Mouse (Mus musculus) limb, embryonic 15.5 days (tissue): ENCODE measurements around the gene 9930021J03Rik. TPM values are rescaled to one million over a fixed set of nuclear protein-coding genes. Genes with fewer than 3 reads are reported as not detected.

Experiments
- ATAC-seq: fragments of 200-750 bp; cut with Nextera tagmentation; 2 replicates; pipeline ENCODE4 v1.8.0; 2017; ENCODE audit warnings: low read depth, moderate TSS enrichment; ENCODE audit not compliant: insufficient number of reproducible peaks, low FRiP score, low TSS enrichment
- H3K27ac ChIP-seq: fragments of 300-500 bp; sonication (generic); 2 replicates; pipeline ENCODE4 v1.5.1; 2015; ENCODE audit warnings: moderate library complexity, mild to moderate bottlenecking, inconsistent platforms
- H3K27me3 ChIP-seq: fragments of 300-500 bp; sonication (generic); 2 replicates; pipeline ENCODE4 v1.6.1; 2015; ENCODE audit warnings: inconsistent platforms
- H3K36me3 ChIP-seq: fragments of 300-500 bp; sonication (generic); 2 replicates; pipeline ENCODE4 v1.6.1; 2015; ENCODE audit warnings: inconsistent platforms
- H3K4me1 ChIP-seq: fragments of 300-500 bp; sonication (generic); 2 replicates; pipeline ENCODE4 v1.6.1; 2015; ENCODE audit warnings: inconsistent platforms
- H3K4me2 ChIP-seq: fragments of 300-500 bp; sonication (generic); 2 replicates; pipeline ENCODE4 v1.6.1; 2015; ENCODE audit warnings: mild to moderate bottlenecking, inconsistent platforms
- H3K4me3 ChIP-seq: fragments of 300-500 bp; sonication (generic); 2 replicates; pipeline ENCODE4 v1.5.1; 2015; ENCODE audit warnings: mild to moderate bottlenecking, inconsistent platforms
- H3K9ac ChIP-seq: fragments of 300-500 bp; sonication (generic); 2 replicates; pipeline ENCODE4 v1.6.1; 2015; ENCODE audit warnings: inconsistent platforms
- H3K9me3 ChIP-seq: fragments of 300-500 bp; sonication (generic); 2 replicates; pipeline ENCODE4 v1.6.1; 2016; ENCODE audit warnings: inconsistent platforms
- WGBS: fragments of 180-500 bp; shearing (Covaris S2); methylation state at CpG from one replicate; pipeline ENCODE4 v1.1.7; 2015; 5-methylcytosine and 5-hydroxymethylcytosine counted together
- polyA plus RNA-seq: library from polyadenylated mRNA; unstranded; fragments of >200 nt; fragmentation: Nextera tagmentation; extraction: Ambion mirVana; gene quantifications from 2 replicates; pipeline ENCODE4 v1.2.1, GENCODE M21; 2015

Gene 9930021J03Rik
- polyA plus RNA-seq, 1 experiment from 2014 or later: 5.0 TPM

- no peaks in the 10 kb centered on the region for H3K36me3 ChIP-seq
Measured at GRCm38 (mm10) chr19:29830911-29831310, 25.1 kb upstream of the 9930021J03Rik start.

GRCm38 (mm10) chr19:29828558-29828957, 22.8 kb upstream of the 9930021J03Rik start:
- 82% methylated on average over 5 of the region's 5 CpGs for WGBS
- H3K27ac ChIP-seq: no peak overlapping the region
- H3K9ac ChIP-seq: no peak overlapping the region
- H3K4me2 ChIP-seq: no peak overlapping the region
- no peaks in the 10 kb centered on the region for H3K9me3 ChIP-seq
- no peaks in the 10 kb centered on the region for H3K4me1 ChIP-seq
- H3K4me3 ChIP-seq: no peak overlapping the region
- no peaks in the 10 kb centered on the region for H3K36me3 ChIP-seq
- no peaks in the 10 kb centered on the region for H3K27me3 ChIP-seq
- no peak for ATAC-seq

More at GRCm38 (mm10) chr19:29830911-29831310, 25.1 kb upstream of the 9930021J03Rik start:
- no peak for ATAC-seq
- no peak overlapping the region for H3K27ac ChIP-seq
- H3K9ac ChIP-seq: no peak overlapping the region
- WGBS: 73% methylated on average over 2 of the region's 2 CpGs
- no peak overlapping the region for H3K4me3 ChIP-seq
- no peaks in the 10 kb centered on the region for H3K27me3 ChIP-seq
- no peak overlapping the region for H3K4me2 ChIP-seq
- peaks cover under 1% of the 10 kb centered on the region; the same call in 1 of the 2 replicates for H3K4me1 ChIP-seq
- no peaks in the 10 kb centered on the region for H3K9me3 ChIP-seq

- 72% methylated on average over 1 of the region's 1 CpGs for WGBS
- Histone ChIP-seq H3K4me3 (no peak overlapping the region), H3K27ac (no peak overlapping the region), H3K36me3 (no peaks in the 10 kb centered on the region), H3K4me1 (no peaks in the 10 kb centered on the region), H3K27me3 (no peaks in the 10 kb centered on the region), H3K9ac (no peak overlapping the region), H3K9me3 (no peaks in the 10 kb centered on the region), H3K4me2 (no peak overlapping the region)
- no peak for ATAC-seq
Measured at GRCm38 (mm10) chr19:29826686-29827085, 20.9 kb upstream of the 9930021J03Rik start.

- Histone ChIP-seq H3K27ac (no peak overlapping the region), H3K27me3 (no peaks in the 10 kb centered on the region), H3K4me2 (no peak overlapping the region), H3K4me3 (no peak overlapping the region), H3K9ac (no peak overlapping the region), H3K4me1 (no peaks in the 10 kb centered on the region), H3K36me3 (no peaks in the 10 kb centered on the region), H3K9me3 (no peaks in the 10 kb centered on the region)
- 65% methylated on average over 2 of the region's 2 CpGs for WGBS
- ATAC-seq: no peak
Measured at GRCm38 (mm10) chr19:29825003-29825402, 19.2 kb upstream of the 9930021J03Rik start.

GRCm38 (mm10) chr19:29824034-29824700, 18.4 kb upstream of the 9930021J03Rik start:
- Histone ChIP-seq H3K4me1 (no peaks in the 10 kb centered on the region), H3K9ac (no peak overlapping the region), H3K9me3 (no peaks in the 10 kb centered on the region), H3K27ac (no peak overlapping the region), H3K27me3 (no peaks in the 10 kb centered on the region; the same call in 1 of the 2 replicates), H3K4me2 (no peak overlapping the region), H3K36me3 (no peaks in the 10 kb centered on the region), H3K4me3 (no peak overlapping the region)
- ATAC-seq: no peak
- 48% methylated on average over 6 of the region's 6 CpGs for WGBS

- Histone ChIP-seq H3K4me1 (no peaks in the 10 kb centered on the region), H3K9me3 (no peaks in the 10 kb centered on the region), H3K9ac (no peak overlapping the region), H3K36me3 (no peaks in the 10 kb centered on the region), H3K4me3 (no peak overlapping the region), H3K4me2 (no peak overlapping the region), H3K27me3 (no peaks in the 10 kb centered on the region; the same call in 1 of the 2 replicates), H3K27ac (no peak overlapping the region)
- WGBS: 60% methylated on average over 12 of the region's 12 CpGs
- no peak for ATAC-seq
Measured at GRCm38 (mm10) chr19:29823456-29824010, 17.7 kb upstream of the 9930021J03Rik start.

GRCm38 (mm10) chr19:29820966-29821365, 15.2 kb upstream of the 9930021J03Rik start:
- ATAC-seq: no peak
- no peak overlapping the region for H3K27ac ChIP-seq
- H3K27me3 ChIP-seq: no peaks in the 10 kb centered on the region; the same call in 1 of the 2 replicates
- H3K4me3 ChIP-seq: no peak overlapping the region
- H3K4me1 ChIP-seq: no peaks in the 10 kb centered on the region
- H3K4me2 ChIP-seq: no peak overlapping the region
- H3K9ac ChIP-seq: no peak overlapping the region
- H3K9me3 ChIP-seq: no peaks in the 10 kb centered on the region
- no peaks in the 10 kb centered on the region for H3K36me3 ChIP-seq

GRCm38 (mm10) chr19:29812581-29813460, 7.0 kb upstream of the 9930021J03Rik start, which contains the start of gene Ranbp6:
TSS of gene Ranbp6 (minus strand) at chr19:29812974.
- Histone ChIP-seq H3K4me1 (peaks cover 10% of the 10 kb centered on the region), H3K9ac (peak within 1 kb of the TSS; percentile 57), H3K4me2 (peak within 1 kb of the TSS; percentile 62), H3K9me3 (no peaks in the 10 kb centered on the region), H3K36me3 (peaks cover 27% of the 10 kb centered on the region), H3K4me3 (peak within 1 kb of the TSS; percentile 59), H3K27me3 (no peaks in the 10 kb centered on the region), H3K27ac (no peak within 1 kb of the TSS; the same call in none of the 2 replicates)
- ATAC-seq: peak; percentile 86
- 1% methylated on average over 47 of the region's 47 CpGs for WGBS

- Histone ChIP-seq H3K9ac (no peak overlapping the region), H3K4me1 (peaks cover 10% of the 10 kb centered on the region), H3K4me3 (no peak overlapping the region), H3K9me3 (no peaks in the 10 kb centered on the region), H3K27me3 (no peaks in the 10 kb centered on the region), H3K36me3 (peaks cover 27% of the 10 kb centered on the region), H3K27ac (no peak overlapping the region), H3K4me2 (no peak overlapping the region)
- no peak for ATAC-seq
- 97% methylated on average over 5 of the region's 5 CpGs for WGBS
Measured at GRCm38 (mm10) chr19:29810022-29810421, 4.2 kb upstream of the 9930021J03Rik start.

GRCm38 (mm10) chr19:29805101-29805916, 480 bp downstream of the 9930021J03Rik start:
- Histone ChIP-seq H3K36me3 (peaks cover 13% of the 10 kb centered on the region), H3K4me1 (peaks cover 7% of the 10 kb centered on the region), H3K9me3 (no peaks in the 10 kb centered on the region), H3K27ac (peak overlapping the region; percentile 96), H3K4me2 (peak overlapping the region; percentile 75), H3K9ac (peak overlapping the region; percentile 87), H3K4me3 (peak overlapping the region; percentile 88), H3K27me3 (no peaks in the 10 kb centered on the region)
- peak; percentile 66 for ATAC-seq
- under 1% methylated on average over 60 of the region's 72 CpGs for WGBS

GRCm38 (mm10) chr19:29803946-29804345, 1.8 kb downstream of the 9930021J03Rik start:
- H3K9me3 ChIP-seq: no peaks in the 10 kb centered on the region
- no peak for ATAC-seq
- H3K27me3 ChIP-seq: no peaks in the 10 kb centered on the region
- peak overlapping the region; percentile 34 for H3K4me2 ChIP-seq
- H3K9ac ChIP-seq: no peak overlapping the region
- peaks cover 7% of the 10 kb centered on the region for H3K4me1 ChIP-seq
- H3K27ac ChIP-seq: no peak overlapping the region
- WGBS: 18% methylated on average over 3 of the region's 3 CpGs
- peak overlapping the region; percentile 19; the same call in 1 of the 2 replicates for H3K4me3 ChIP-seq
- no peaks in the 10 kb centered on the region for H3K36me3 ChIP-seq
